Mouse (Mus musculus): ENCODE data around the gene Anapc15.
A peak's percentile ranks its signal among the peaks of the same experiment; 100 is the strongest.

Anapc15 gene

GRCm38 (mm10) chr7:101851689-101852088, 11.8 kb upstream of the Anapc15 start:
- no peak for DNase-seq

GRCm38 (mm10) chr7:101852846-101853245, 10.7 kb upstream of the Anapc15 start:
- DNase-seq = peak; percentile 13

- no peak for DNase-seq
Observed at GRCm38 (mm10) chr7:101853816-101854215, 9.7 kb upstream of the Anapc15 start.

GRCm38 (mm10) chr7:101857094-101857493, 6.4 kb upstream of the Anapc15 start, which contains the start of gene Folr2:
TSS of gene Folr2 (minus strand) at chr7:101857194.
- DNase-seq = no peak

- no peak for DNase-seq
Observed at GRCm38 (mm10) chr7:101858362-101858761, 5.2 kb upstream of the Anapc15 start.

- DNase-seq = peak; percentile 21
Observed at GRCm38 (mm10) chr7:101860978-101861377, 2.5 kb upstream of the Anapc15 start.

- no peak for DNase-seq
Observed at GRCm38 (mm10) chr7:101862291-101862690, 1.2 kb upstream of the Anapc15 start.

- no peak for DNase-seq
Observed at GRCm38 (mm10) chr7:101866491-101867265, 3.2 kb downstream of the Anapc15 start.

GRCm38 (mm10) chr7:101867482-101867881, 4.0 kb downstream of the Anapc15 start:
- DNase-seq = no peak

- DNase-seq = peak; percentile 61
Observed at GRCm38 (mm10) chr7:101868241-101869162, 5.0 kb downstream of the Anapc15 start.

- peak; percentile 41 for DNase-seq
Observed at GRCm38 (mm10) chr7:101869163-101869500, 5.6 kb downstream of the Anapc15 start.

- DNase-seq = peak; percentile 72
Observed at GRCm38 (mm10) chr7:101870629-101871028, 7.1 kb downstream of the Anapc15 start, which contains the start of gene Folr1. TSS of gene Folr1 (minus strand) at chr7:101870788.

- DNase-seq = peak; percentile 34
Observed at GRCm38 (mm10) chr7:101871296-101871695, 7.8 kb downstream of the Anapc15 start.

GRCm38 (mm10) chr7:101875978-101876377, 12.5 kb downstream of the Anapc15 start:
- no peak for DNase-seq

- no peak for DNase-seq
Observed at GRCm38 (mm10) chr7:101880855-101881254, 17.3 kb downstream of the Anapc15 start.

- no peak for DNase-seq
Observed at GRCm38 (mm10) chr7:101882413-101883154, 19.1 kb downstream of the Anapc15 start.

- DNase-seq = no peak
Observed at GRCm38 (mm10) chr7:101884160-101884559, 20.6 kb downstream of the Anapc15 start.

GRCm38 (mm10) chr7:101886274-101886673, 22.8 kb downstream of the Anapc15 start:
- no peak for DNase-seq

GRCm38 (mm10) chr7:101888460-101888859, 24.9 kb downstream of the Anapc15 start:
- DNase-seq = no peak

GRCm38 (mm10) chr7:101895695-101896094, 32.2 kb downstream of the Anapc15 start:
- no peak for DNase-seq

- peak; percentile 96 for DNase-seq
Observed at GRCm38 (mm10) chr7:101896104-101897066, 32.9 kb downstream of the Anapc15 start.
